Mouse (Mus musculus): ENCODE results near the gene Kcnq5.
"Not testable (repeated sequence)": the region's sequence is repeated elsewhere in the genome, so short reads cannot be mapped to it uniquely, and the experiment has no call there.

The Kcnq5 gene

GRCm38 (mm10) chr1:21838534-21838933 lies 123.2 kb downstream of the Kcnq5 start:
- peak; percentile 30 for DNase-seq (ENCODE audit: inconsistent ontology term)

- DNase-seq (ENCODE audit: inconsistent ontology term) = no peak
These were observed 124.4 kb downstream of the Kcnq5 start for GRCm38 (mm10) chr1:21837387-21837786.

GRCm38 (mm10) chr1:21836337-21836736 lies 125.4 kb downstream of the Kcnq5 start:
- DNase-seq (ENCODE audit: inconsistent ontology term) = peak; percentile 39

GRCm38 (mm10) chr1:21829909-21830455 lies 131.8 kb downstream of the Kcnq5 start:
- DNase-seq (ENCODE audit: inconsistent ontology term) = peak; percentile 61

GRCm38 (mm10) chr1:21820066-21820630 lies 141.6 kb downstream of the Kcnq5 start:
- DNase-seq (ENCODE audit: inconsistent ontology term) = peak; percentile 92

- peak; percentile 25 for DNase-seq (ENCODE audit: inconsistent ontology term)
These were observed 156.7 kb downstream of the Kcnq5 start for GRCm38 (mm10) chr1:21805064-21805463.

GRCm38 (mm10) chr1:21804477-21804866 lies 157.3 kb downstream of the Kcnq5 start:
- no peak for DNase-seq (ENCODE audit: inconsistent ontology term)

GRCm38 (mm10) chr1:21803751-21804476 lies 157.8 kb downstream of the Kcnq5 start:
- no peak for DNase-seq (ENCODE audit: inconsistent ontology term)

- no peak for DNase-seq (ENCODE audit: inconsistent ontology term)
These were observed 181.0 kb downstream of the Kcnq5 start for GRCm38 (mm10) chr1:21780746-21781145.

GRCm38 (mm10) chr1:21777560-21777959 lies 184.2 kb downstream of the Kcnq5 start:
- no peak for DNase-seq (ENCODE audit: inconsistent ontology term)

GRCm38 (mm10) chr1:21773931-21774330 lies 187.8 kb downstream of the Kcnq5 start:
- DNase-seq (ENCODE audit: inconsistent ontology term) = no peak

- peak; percentile 9 for DNase-seq (ENCODE audit: inconsistent ontology term)
These were observed 191.2 kb downstream of the Kcnq5 start for GRCm38 (mm10) chr1:21770494-21770893.

- DNase-seq (ENCODE audit: inconsistent ontology term) = no peak
These were observed 212.4 kb downstream of the Kcnq5 start for GRCm38 (mm10) chr1:21749297-21749696.

GRCm38 (mm10) chr1:21729131-21729530 lies 232.6 kb downstream of the Kcnq5 start:
- no peak for DNase-seq (ENCODE audit: inconsistent ontology term)

- DNase-seq (ENCODE audit: inconsistent ontology term) = not testable (repeated sequence)
These were observed 238.5 kb downstream of the Kcnq5 start for GRCm38 (mm10) chr1:21723231-21723630.

GRCm38 (mm10) chr1:21721246-21721645 lies 240.5 kb downstream of the Kcnq5 start:
- no peak for DNase-seq (ENCODE audit: inconsistent ontology term)

- DNase-seq (ENCODE audit: inconsistent ontology term) = no peak
These were observed 246.9 kb downstream of the Kcnq5 start for GRCm38 (mm10) chr1:21714816-21715215.

- no peak for DNase-seq (ENCODE audit: inconsistent ontology term)
These were observed 249.0 kb downstream of the Kcnq5 start for GRCm38 (mm10) chr1:21712711-21713110.

- DNase-seq (ENCODE audit: inconsistent ontology term) = no peak
These were observed 271.3 kb downstream of the Kcnq5 start for GRCm38 (mm10) chr1:21690458-21690857.

- DNase-seq (ENCODE audit: inconsistent ontology term) = no peak
These were observed 272.8 kb downstream of the Kcnq5 start for GRCm38 (mm10) chr1:21688918-21689317.

- no peak for DNase-seq (ENCODE audit: inconsistent ontology term)
These were observed 277.3 kb downstream of the Kcnq5 start for GRCm38 (mm10) chr1:21684444-21684843.

- peak; percentile 24 for DNase-seq (ENCODE audit: inconsistent ontology term)
These were observed 284.9 kb downstream of the Kcnq5 start for GRCm38 (mm10) chr1:21676805-21677204.

- no peak for DNase-seq (ENCODE audit: inconsistent ontology term)
These were observed 300.9 kb downstream of the Kcnq5 start for GRCm38 (mm10) chr1:21660840-21661239.
